Mouse (Mus musculus) thymus, adult 2 months (tissue): ENCODE data around the gene St6galnac6.

ENCODE experiments used
- CTCF ChIP-seq: fragments of 200-500 bp; IDR thresholded peaks from 2 replicates; pipeline ENCODE4 v1.5.1; 2012; ENCODE audit warnings: mild to moderate bottlenecking, control low read depth, low read length, moderate library complexity, borderline replicate concordance; ENCODE audit not compliant: control insufficient read depth, poor library complexity, insufficient read depth; ENCODE audit errors: extremely low read depth
- POLR2A ChIP-seq: fragments of 200-500 bp; IDR thresholded peaks from 2 replicates; pipeline ENCODE4 v1.6.1; 2012; ENCODE audit warnings: mild to moderate bottlenecking, low read length, control low read depth, moderate library complexity; ENCODE audit not compliant: control insufficient read depth, poor library complexity, insufficient read depth; ENCODE audit errors: extremely low read depth

- TF ChIP-seq POLR2A (peak; percentile 76), CTCF (no peak)
Measured at GRCm38 (mm10) chr2:32570698-32571494, 28.6 kb upstream of the St6galnac6 start, which contains the start of gene Dpm2.
